Mouse (Mus musculus): Measurements from ENCODE around the gene Mex3d. TPM values are rescaled to one million over a fixed set of nuclear protein-coding genes. Genes with fewer than 3 reads are reported as not detected.

Mex3d gene
- total RNA-seq (2021), result 10 to 100 TPM; 17.9 to 19.1 TPM
- long read RNA-seq, transcript Mex3d-201 (2 exons, 3,266 nt), result major isoform, 6 of 12 reads
- long read RNA-seq, partial matches to known transcripts, result 4 of 12 reads
- long read RNA-seq, other reads (novel, unspliced or antisense), result 2 of 12 reads

- peak; percentile 76 to 91 for DNase-seq (ENCODE audit: low spot score in 2 of 2)
These were observed at the start of gene Mex3d for GRCm38 (mm10) chr10:80387522-80387959. Gene Mex3d, minus strand, starts transcription at chr10:80387659.

- no peak for DNase-seq (ENCODE audit: low spot score in 2 of 2)
These were observed 48.8 kb upstream of the Mex3d start for GRCm38 (mm10) chr10:80436276-80436675.

DNA sequence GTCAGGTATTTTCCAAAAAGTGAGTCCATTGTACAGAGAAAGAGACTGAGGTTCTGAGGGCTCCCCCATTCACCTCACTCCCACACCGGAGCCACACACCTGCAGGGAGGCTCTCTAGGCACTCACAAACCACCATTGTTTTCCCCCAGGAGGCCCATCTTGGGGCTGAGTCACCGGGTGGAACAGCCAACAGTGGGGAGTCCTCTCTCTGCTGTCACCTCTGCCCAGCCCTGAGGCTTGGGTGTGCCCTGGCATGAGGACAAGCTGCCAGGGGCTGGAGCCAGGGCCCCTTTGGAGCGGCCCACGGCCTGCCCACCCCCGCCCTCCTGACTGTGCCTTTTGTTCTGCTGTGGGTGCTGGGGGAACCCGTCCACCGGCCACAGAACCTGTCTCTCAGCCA is 48.3 kb upstream of the Mex3d start:
- DNase-seq (ENCODE audit: low spot score in 2 of 2), result no peak

- DNase-seq (ENCODE audit: low spot score in 2 of 2), result no peak
These were observed 47.4 kb upstream of the Mex3d start for GRCm38 (mm10) chr10:80434823-80435222.

GRCm38 (mm10) chr10:80434233-80434592 is 46.8 kb upstream of the Mex3d start:
- no peak for DNase-seq (ENCODE audit: low spot score in 2 of 2)

DNA sequence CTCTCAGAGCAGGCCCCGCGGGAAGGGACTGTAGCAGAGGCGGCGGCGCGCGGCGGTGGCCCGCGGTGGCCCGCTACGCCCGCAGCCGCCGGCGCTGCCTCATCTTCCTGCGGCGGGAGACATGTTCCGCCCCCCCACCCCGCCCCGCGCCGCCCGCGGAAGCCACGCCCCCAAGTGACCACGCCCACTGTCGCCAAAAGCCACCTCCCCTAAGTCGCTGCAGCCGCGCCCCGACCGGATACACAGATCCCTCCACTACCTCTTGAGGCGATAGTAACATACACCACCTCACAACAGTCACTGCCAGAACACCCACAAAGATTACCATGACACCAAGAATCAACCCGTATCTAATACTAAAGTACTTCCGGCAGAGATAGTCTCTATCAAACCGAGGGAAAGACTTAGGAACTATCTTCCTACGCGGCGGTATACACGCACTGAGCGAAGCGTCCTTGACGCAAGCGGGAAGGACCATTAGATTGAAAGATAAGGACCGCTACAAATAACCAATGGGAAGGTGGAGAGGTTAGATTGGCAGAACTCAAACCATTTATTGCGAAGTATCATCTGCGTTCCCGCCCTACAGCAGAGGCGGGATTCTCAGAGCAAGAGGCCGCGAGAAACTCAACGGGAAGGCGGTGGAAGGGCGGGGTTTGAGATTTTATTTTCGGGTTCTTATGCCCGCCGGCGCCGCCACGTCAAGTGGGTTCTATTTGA is 46.2 kb upstream of the Mex3d start, which contains the start of gene Tcf3:
Gene Tcf3, minus strand, starts transcription at position 135 of the 720 bp plus-strand sequence.
- DNase-seq (ENCODE audit: low spot score in 2 of 2), result peak; percentile 96 to 98

DNA sequence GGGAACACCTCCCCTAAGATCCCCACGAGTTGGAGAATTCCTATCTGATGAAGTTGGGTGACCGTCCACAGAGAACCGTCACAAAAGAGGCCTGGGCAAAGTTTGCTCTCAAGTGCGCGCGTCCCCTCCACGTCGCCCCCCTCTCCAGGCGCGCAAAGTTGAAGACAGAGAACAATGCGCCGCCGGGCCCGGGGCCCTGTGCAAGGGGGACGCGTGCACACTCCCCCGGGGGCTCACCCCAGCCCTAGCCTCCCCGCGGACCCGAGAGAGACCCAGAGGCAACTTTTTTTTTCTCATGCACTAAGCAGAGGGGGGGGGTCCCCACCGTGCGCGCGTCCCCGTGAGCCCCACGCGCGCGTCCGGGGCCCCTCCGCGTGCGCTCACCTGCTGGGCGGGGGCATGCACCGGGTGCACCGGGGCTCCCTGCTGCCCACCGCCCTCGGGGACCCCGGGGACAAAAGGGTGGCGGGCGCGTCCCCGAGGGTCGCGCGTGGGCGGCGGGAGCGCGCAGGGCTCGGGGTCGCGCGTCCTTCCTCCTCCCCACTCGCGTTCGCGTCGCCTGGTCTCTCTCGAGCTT is 45.6 kb upstream of the Mex3d start:
- DNase-seq (ENCODE audit: low spot score in 2 of 2), result no peak

DNA sequence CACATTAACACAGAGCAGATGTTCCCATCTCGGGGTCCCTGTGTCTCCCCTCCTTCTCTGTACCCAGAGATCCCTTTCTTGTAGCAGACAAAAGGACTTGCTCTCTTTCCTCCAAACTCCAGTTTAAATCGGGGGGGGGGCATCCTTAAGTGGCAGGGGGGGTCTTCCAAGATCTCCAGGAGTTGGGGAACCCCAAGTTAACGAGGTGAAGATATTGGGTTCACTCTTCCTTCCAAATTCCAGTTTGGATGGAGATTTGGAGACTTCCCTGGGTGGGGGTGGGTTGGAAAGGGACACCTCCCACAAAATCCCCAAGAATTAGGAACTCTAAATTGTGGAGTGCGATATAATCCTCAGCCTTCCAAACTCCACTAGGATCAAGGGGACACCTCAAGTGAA is 44.9 kb upstream of the Mex3d start:
- no peak for DNase-seq (ENCODE audit: low spot score in 2 of 2)

- DNase-seq (ENCODE audit: low spot score in 2 of 2), result no peak
These were observed 44.3 kb upstream of the Mex3d start for GRCm38 (mm10) chr10:80431570-80432386.

DNA sequence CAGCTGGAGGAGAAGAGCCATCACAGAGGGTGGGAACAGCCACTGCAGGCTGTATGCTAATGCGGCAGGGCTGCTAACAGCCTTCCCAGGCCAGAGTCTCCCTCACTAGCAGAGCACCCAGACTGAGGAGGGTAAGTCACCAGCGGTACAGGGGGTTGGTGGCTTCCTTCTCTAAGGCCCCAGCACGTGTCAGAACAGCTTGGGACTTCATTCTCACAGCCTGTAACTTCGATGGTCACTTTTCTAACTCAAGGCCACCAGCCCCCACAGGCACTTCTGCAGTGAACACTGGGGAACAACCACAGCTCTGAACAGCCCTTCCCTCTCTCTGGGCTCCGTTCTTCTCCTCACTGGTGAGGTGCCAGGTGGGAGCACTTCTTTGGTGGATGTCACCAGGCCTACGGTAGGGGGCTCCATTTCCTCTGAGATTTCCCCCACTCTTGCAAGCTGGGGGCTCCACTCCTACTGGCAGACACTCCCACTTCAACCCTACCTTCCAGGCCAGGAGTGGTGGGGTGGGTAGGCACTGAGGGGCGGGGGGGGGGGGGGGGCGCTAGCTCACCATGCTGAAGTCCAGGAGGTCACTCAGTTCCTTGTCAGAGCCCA is 43.0 kb upstream of the Mex3d start:
- no peak for DNase-seq (ENCODE audit: low spot score in 2 of 2)

GRCm38 (mm10) chr10:80429800-80430199 is 42.3 kb upstream of the Mex3d start:
- no peak for DNase-seq (ENCODE audit: low spot score in 2 of 2)

DNA sequence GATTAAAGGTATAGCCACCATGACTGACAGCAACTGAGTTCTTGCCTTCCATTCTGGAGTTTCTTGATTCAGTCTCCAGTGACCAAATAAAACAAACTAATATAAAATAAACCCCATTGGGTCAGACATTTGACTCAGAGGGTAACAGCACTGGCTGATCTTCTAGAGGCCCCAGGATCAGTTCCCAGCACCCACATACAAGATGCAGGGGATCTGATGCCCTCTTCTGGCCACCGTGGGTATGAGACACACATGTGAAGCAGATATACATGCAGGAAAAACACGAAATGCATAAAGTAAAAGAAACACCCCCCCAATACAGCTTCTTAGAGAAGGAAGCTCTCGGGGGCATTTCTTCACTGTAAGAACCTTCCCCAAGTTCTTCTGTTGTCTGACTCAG is 37.6 kb upstream of the Mex3d start:
- no peak for DNase-seq (ENCODE audit: low spot score in 2 of 2)

DNA sequence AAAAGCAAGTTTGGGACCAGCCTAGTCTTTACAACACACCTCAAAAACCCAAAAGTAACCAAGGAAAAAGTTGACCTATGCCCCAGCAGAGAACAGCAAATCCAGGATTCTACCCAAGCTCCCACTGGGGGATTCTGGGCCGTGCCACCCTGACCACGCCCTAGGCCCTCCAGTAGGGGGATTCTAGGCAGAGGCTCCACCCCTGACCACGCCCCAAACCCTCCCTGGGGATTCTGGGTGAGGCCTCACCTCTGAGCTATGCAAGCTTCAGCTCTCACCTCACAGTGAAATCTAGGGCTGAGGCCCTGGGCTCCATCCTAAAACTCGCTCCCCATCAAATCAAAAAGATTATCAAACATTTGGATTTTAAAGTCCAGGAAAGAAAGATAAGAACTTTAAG is 36.1 kb upstream of the Mex3d start:
- DNase-seq (ENCODE audit: low spot score in 2 of 2), result no peak

DNA sequence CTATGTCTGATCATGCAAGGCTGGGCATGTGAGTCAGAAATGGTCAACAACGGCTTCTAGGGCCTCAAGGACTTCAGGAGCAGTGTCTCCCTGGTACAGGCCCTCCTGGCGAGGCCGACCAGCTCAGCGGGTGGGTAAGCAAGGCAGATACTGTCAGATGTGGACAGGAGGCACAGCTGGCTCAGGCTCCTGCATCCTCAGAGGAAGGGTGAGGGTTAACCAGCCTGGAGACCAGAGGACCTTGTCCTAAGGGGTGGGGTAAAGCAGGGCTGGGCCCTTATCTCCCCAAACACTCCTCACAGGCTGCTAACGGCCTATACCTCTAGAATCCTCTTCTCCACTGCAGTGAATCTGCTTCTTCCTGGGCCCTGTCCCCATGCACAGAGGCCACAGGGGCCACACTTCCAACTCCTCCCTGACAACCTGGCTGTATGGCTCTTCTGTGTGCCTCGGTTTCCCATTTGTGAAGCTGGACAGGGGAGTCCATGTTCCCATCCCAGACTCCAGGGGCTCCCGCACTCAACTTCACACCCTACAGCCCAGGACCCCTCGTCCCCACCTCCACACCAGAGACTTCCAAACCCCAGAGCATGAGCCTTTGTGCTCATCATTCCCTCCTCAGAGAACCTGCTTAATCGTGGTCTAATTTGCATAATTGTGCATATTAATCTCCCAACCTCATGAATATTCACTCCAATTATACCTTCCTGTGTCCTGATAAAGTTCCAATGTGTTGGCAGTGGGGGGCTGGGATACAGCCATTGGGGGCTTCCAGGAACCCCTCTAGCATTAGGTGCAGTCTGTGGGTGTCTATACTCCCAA is 34.4 kb upstream of the Mex3d start:
- no peak for DNase-seq (ENCODE audit: low spot score in 2 of 2)

DNA sequence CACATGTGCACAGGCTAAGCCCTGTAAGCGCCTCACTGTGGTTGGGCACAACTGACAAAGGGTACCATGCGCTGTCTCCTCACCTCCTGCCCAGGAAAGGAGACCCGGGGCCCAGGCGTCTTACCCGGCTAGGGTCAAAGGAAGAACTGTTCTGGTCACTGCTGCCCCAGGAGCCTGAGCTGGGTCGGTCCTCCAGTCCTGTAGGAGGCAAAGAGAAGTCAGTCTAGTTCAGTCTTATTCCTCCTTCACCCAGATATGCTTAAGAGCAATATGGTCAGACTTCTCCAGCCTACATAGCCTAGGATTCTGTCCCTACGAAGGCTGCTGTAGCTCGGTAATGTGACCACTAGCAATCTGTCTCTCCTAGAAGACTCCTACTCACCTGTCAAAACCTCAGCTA is 33.7 kb upstream of the Mex3d start:
- DNase-seq (ENCODE audit: low spot score in 2 of 2), result no peak

DNA sequence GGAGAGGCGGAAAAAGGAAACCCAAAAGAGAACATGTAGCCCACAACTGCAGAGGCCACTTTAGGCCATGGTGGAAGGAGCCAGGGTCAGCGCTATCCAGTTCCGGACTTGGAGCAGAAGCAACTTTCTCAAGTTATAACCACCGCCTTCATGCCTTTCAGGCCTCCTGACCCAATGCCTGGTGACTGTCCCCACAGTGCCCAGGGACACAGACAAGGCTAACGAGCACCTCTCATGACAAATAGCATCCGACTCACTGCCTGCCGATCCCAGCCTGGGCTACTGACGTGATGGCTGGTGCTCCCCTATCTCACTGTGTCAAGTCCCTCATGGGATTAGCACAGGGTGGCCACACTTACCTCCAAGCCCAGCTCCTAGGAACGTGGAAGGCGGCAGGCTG is 33.3 kb upstream of the Mex3d start:
- DNase-seq (ENCODE audit: low spot score in 2 of 2), result no peak

DNA sequence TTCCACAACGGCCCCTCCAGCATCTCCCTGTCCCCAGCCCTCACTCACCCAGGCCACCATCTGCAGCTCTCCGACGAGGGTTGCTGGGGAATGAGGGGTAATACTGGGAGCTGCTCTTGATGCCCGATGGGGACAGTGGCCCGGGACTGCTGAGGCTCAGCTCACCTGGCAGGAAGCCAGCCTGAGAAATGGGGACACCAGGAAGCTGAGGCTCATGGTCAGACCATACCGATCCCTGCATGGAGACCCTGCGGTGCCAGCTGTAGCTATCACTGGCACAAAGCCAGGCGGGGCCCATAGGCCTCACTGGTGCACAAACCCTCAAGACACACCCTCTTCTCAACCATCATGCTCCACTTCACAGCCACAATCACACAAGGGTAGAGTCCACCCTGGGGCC is 32.0 kb upstream of the Mex3d start:
- no peak for DNase-seq (ENCODE audit: low spot score in 2 of 2)

GRCm38 (mm10) chr10:80418311-80418710 is 30.9 kb upstream of the Mex3d start:
- no peak for DNase-seq (ENCODE audit: low spot score in 2 of 2)

DNA sequence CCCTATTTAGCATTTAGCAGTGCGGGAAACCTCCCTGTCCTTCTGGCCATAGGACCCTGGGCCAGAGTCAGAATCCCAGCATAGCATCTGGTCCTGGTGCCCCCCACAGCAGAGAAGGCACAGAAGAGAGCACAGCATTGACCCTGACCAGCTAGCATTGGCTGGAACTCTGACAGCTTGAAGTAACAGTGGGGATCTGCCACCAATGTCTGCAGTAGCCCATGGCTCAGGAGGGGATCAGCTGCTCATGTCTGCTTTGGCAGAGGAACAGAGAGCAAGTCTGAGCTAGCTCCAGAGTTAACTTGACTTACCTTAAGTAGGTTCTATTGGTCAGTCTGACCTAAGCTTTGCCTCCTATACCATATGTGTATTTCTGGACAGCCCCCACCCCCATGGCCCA is 30.4 kb upstream of the Mex3d start:
- DNase-seq (ENCODE audit: low spot score in 2 of 2), result no peak

DNA sequence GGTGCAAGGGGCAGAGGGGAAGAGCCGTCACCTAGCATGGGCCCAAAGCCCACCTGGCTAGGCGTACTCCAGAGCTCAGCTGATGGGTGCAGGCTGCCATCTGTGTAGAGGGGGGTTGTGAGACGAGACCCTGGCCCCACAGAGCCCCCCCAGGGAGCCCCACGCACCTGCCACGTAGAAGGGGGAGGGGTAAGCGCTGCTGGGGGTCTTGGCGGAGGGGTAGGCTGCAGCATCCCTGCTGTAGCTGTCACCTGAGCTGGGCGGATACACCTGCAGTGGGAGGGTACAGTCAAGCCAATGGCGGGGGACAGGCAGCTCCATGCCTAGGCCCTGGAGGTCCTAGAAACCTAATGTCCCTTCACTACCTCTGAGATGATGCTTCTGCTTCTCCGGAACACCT is 29.9 kb upstream of the Mex3d start:
- no peak for DNase-seq (ENCODE audit: low spot score in 2 of 2)

- no peak for DNase-seq (ENCODE audit: low spot score in 2 of 2)
These were observed 28.1 kb upstream of the Mex3d start for GRCm38 (mm10) chr10:80415566-80415965.
